Mouse (Mus musculus) ES-CJ7 (cell line): ENCODE data around the gene Olfr622.

Experiments used
- DNase-seq: peaks from one replicate; pipeline ENCODE4 v3.0.0; 2011; ENCODE audit warnings: low read depth, low spot score

Gene Olfr622

GRCm38 (mm10) chr7:103642602-103643001 is at the start of gene Olfr622:
Olfr622 (minus strand) TSS chr7:103642702.
- no peak for DNase-seq

- no peak for DNase-seq
These were observed 39.9 kb upstream of the Olfr622 start, which contains the start of gene Olfr625-ps1 for GRCm38 (mm10) chr7:103682420-103682819. Olfr625-ps1 (plus strand) TSS chr7:103682720.

- DNase-seq: no peak
These were observed 28.6 kb upstream of the Olfr622 start, which contains the start of gene Olfr624 for GRCm38 (mm10) chr7:103671091-103671490. Olfr624 (minus strand) TSS chr7:103671191.

DNA sequence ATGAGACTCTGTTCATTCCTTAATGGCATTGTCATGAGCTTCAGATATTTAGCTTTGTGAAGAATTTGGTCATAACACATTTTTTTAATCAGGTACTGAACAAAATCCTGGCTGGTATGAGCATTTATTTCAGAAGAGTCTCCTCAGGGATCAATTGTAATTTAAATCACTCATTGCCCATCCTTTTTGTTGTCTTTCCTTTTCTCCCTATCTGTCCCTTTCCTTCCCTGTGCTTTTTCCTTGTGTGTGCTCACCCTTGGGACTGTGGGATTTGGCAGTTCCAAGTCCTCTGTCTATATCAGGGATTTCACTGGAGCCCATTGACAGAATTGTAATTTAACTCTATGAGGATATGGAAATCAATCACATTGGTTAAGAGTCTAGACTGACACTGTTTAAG is 21.1 kb upstream of the Olfr622 start, which contains the start of gene Olfr623:
Olfr623 (minus strand) TSS at position 101 of the 400 bp plus-strand sequence.
- no peak for DNase-seq

DNA sequence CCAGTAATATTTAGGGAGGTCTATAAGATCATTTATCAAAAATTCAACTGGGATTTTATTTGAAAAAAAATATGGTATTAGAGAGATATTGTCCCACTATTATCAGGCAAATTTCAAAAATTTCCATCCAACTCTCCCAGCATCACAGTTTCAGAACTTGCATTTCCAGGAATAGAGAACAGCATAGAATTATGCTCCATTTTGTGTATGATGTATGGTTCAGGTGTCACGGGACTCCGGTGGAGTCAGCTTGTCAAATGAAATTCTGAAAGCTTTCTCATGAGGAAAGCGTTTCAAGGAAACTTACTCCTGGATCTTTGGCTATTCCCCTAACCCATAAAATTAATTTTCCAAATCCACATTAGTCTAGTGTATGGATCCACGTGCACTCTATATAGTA is 1.6 kb upstream of the Olfr622 start:
- no peak for DNase-seq

- no peak for DNase-seq
These were observed 5.7 kb downstream of the Olfr622 start for GRCm38 (mm10) chr7:103636795-103637194.

DNA sequence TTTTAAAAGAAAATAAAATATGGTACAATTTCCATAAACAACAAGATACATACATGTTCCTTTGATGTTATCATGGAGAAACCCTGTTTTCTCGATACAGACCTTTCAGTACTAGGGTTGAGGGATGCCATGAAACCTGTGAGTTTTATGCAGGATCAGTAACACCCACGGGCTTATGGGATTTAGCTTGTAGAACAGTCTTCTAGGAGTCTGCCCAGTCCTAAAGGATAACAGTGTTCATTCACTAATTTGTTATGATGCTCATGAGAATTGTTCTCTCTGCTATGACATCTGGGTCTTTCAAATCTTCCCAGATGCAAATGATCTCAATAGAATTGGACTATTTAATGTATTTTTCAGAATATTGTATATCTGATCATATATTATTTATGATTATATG is 30.1 kb downstream of the Olfr622 start, which contains the start of gene Olfr620:
Olfr620 (minus strand) TSS at position 101 of the 400 bp plus-strand sequence.
- no peak for DNase-seq

DNA sequence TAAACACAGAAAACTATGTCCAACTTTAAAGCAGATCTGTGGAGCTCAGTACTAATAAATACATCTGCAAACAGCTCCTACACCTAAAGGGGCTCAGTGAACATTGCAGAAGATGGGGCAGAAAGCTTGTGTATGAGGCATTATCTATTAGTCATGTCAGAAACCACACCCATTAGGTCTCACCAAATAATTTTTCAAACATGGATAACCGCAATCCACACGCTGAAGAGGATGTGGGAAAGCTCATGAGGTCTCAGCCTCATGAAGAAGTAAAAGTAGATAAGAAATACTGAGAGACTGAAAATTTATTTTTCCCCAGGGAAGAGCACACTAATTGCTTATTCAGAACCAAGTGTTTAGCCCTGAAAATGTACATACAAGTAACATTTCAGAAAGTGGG is 35.1 kb downstream of the Olfr622 start:
- no peak for DNase-seq

GRCm38 (mm10) chr7:103600275-103600674 is 42.2 kb downstream of the Olfr622 start, which contains the start of gene Olfr619:
Olfr619 (plus strand) TSS chr7:103600575.
- DNase-seq: no peak

- no peak for DNase-seq
These were observed 52.7 kb downstream of the Olfr622 start, which contains the start of gene Olfr618 for GRCm38 (mm10) chr7:103589803-103590202. Olfr618 (plus strand) TSS chr7:103590103.
